Mouse (Mus musculus) layer of hippocampus, adult 2 months (tissue): ENCODE results near the gene Sult6b2. TPM values are rescaled to one million over a fixed set of nuclear protein-coding genes. Genes with fewer than 3 reads are reported as not detected.

Source experiments
- DNase-seq, 2 experiments: peaks; one replicate each; pipeline ENCODE4 v3.0.0; 2022; ENCODE audit warnings: low spot score in 2 of 2
- H3K27ac ChIP-seq: fragments of 200-600 bp; 2 replicates; pipeline ENCODE4 v1.8.1; 2022
- H3K4me3 ChIP-seq: fragments of 200-600 bp; 2 replicates; pipeline ENCODE4 v1.8.1; 2022; ENCODE audit warnings: mild to moderate bottlenecking
- CTCF ChIP-seq: fragments of 200-600 bp; conservative IDR thresholded peaks from 2 replicates; pipeline ENCODE4 v1.8.1; 2022; ENCODE audit warnings: antibody characterized with exemption, mild to moderate bottlenecking, moderate library complexity
- total RNA-seq, 2 experiments: library from RNA; stranded (reverse); gene quantifications; 2 replicates each; pipeline ENCODE4 v1.2.3; 2021

The Sult6b2 gene
- total RNA-seq, 2 experiments from 2014 or later = 0.15 to 0.39 TPM

DNA sequence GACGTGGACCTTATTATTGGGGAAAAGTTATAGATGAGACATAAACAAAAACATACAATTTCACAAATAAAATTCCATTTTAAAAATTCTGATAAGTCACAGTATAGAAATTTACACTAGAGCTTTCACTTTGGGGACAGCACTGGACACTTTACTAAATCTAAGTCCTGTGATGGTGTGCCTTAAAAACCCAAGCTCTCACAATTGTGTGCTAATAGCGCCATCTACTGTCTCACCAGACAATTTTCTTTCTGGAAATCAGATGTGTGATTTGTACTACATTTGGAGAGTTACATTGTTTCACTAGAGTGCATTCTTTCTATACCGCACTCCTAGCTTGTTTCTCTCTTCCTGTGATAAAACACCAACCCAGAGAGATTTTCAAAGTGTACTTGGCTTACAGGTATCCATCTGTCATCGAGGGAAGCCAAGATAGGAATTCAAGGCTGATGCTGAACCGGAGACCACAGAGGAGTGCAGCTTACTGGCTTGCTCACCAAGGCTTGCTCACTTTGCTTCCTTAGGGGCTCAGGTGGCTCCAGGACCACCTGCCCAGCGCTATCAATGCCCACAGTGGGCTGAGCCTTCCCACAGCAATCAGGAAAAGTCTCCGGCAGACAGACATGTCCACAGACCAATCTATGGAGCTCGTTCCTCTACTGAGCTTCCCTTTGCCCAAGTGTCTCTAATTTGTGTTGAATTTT lies 68.8 kb downstream of the Sult6b2 start:
- no peak overlapping the region for H3K4me3 ChIP-seq
- peak; percentile 94 for TF ChIP-seq CTCF
- DNase-seq = peak; percentile 53 to 57
- H3K27ac ChIP-seq = no peak overlapping the region

Other genes starting within 250 kb of the Sult6b2 start
- 1 to 10 TPM; 1.7 to 2.3 TPM for gene Kcnj8, start 232.9 kb downstream of the Sult6b2 start, total RNA-seq
- gene Abcc9, start 102.2 kb downstream of the Sult6b2 start, total RNA-seq = 1 to 10 TPM; 3.4 to 4.0 TPM
- gene Cmas, start 47.8 kb downstream of the Sult6b2 start, total RNA-seq = 100 to 1,000 TPM; 100 to 102 TPM
- gene St8sia1, start 159.9 kb upstream of the Sult6b2 start, total RNA-seq = 10 to 100 TPM; 34.4 to 39.1 TPM